Mouse (Mus musculus) G1E (cell line): ENCODE data around the gene Aspdh.

ENCODE experiments used
- CTCF ChIP-seq: IDR thresholded peaks from 2 replicates; pipeline ENCODE4 v1.5.1; 2012; ENCODE audit warnings: low read depth, low read length, inconsistent platforms, mixed read lengths
- GATA1 ChIP-seq: IDR thresholded peaks from 2 replicates; pipeline ENCODE4 v1.6.1; 2012; ENCODE audit warnings: borderline replicate concordance, low read length, inconsistent platforms, mixed read lengths
- GATA2 ChIP-seq: IDR thresholded peaks from 2 replicates; pipeline ENCODE4 v1.6.1; 2012; ENCODE audit warnings: low read depth, low read length, inconsistent platforms, borderline replicate concordance
- POLR2AphosphoS5 ChIP-seq: IDR thresholded peaks from 2 replicates; pipeline ENCODE4 v1.6.1; 2012; ENCODE audit warnings: low read depth, low read length, inconsistent platforms; ENCODE audit not compliant: insufficient replicate concordance
- TAL1 ChIP-seq: conservative IDR thresholded peaks from 2 replicates; pipeline ENCODE4 v1.6.1; 2012; ENCODE audit warnings: low read depth, low read length, inconsistent platforms, mixed read lengths

DNA sequence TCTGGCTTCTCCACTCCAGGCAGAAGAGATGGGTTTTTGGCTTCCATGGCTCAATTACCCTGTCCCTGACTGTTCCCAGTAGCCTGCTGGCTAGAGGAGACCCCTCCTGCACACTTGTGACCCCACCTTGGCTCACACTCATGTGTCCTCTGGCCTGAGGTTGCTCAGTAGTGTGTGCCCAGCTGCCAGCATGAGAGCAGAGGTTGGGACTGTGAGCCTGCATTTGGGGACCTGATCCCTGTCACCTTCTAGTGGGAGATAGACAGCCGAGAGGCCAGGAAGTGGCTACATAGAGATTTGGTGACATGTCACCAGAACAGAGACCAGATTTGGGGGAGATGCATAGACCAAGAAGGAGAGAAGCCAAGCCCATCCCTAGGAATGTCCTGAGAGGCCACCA lies 28.0 kb upstream of the Aspdh start:
- no peak for TF ChIP-seq CTCF
- TF ChIP-seq GATA1 = no peak
- TF ChIP-seq POLR2AphosphoS5 = no peak
- no peak for TF ChIP-seq GATA2
- TF ChIP-seq TAL1 = no peak
